Mouse (Mus musculus) heart, embryonic 16.5 days (tissue): ENCODE measurements around the gene Fabp6. TPM values are rescaled to one million over a fixed set of nuclear protein-coding genes. Genes with fewer than 3 reads are reported as not detected.

Source experiments
- ATAC-seq: fragments of 200-750 bp; cut with Nextera tagmentation; replicated peaks from 2 replicates; pipeline ENCODE4 v1.8.0; 2017; ENCODE audit warnings: moderate number of reproducible peaks; ENCODE audit not compliant: insufficient read depth, low FRiP score; ENCODE audit errors: extremely low read depth
- H3K27ac ChIP-seq: fragments of 300-500 bp; sonication (generic); 2 replicates; pipeline ENCODE4 v1.5.1; 2014; ENCODE audit warnings: mild to moderate bottlenecking, low read length, control low read depth, moderate library complexity
- H3K27me3 ChIP-seq: fragments of 300-500 bp; sonication (generic); 2 replicates; pipeline ENCODE4 v1.6.1; 2014; ENCODE audit warnings: low read length, mixed read lengths; ENCODE audit not compliant: control insufficient read depth, insufficient read depth
- H3K36me3 ChIP-seq: fragments of 300-500 bp; sonication (generic); 2 replicates; pipeline ENCODE4 v1.6.1; 2014; ENCODE audit not compliant: control insufficient read depth, insufficient read depth
- H3K4me1 ChIP-seq: fragments of 300-500 bp; sonication (generic); 2 replicates; pipeline ENCODE4 v1.6.1; 2014; ENCODE audit warnings: low read length, mixed read lengths; ENCODE audit not compliant: control insufficient read depth, insufficient read depth
- H3K4me2 ChIP-seq: fragments of 300-500 bp; sonication (generic); 2 replicates; pipeline ENCODE4 v1.6.1; 2014; ENCODE audit warnings: low read depth, mild to moderate bottlenecking, control low read depth, low read length
- H3K4me3 ChIP-seq: fragments of 300-500 bp; sonication (generic); 2 replicates; pipeline ENCODE4 v1.5.1; 2014; ENCODE audit warnings: mild to moderate bottlenecking, control low read depth, low read length
- H3K9ac ChIP-seq: fragments of 300-500 bp; sonication (generic); 2 replicates; pipeline ENCODE4 v1.6.1; 2014; ENCODE audit warnings: low read length, control low read depth
- H3K9me3 ChIP-seq: fragments of 300-500 bp; sonication (generic); replicated peaks from 2 replicates; pipeline ENCODE4 v1.6.1; 2016; ENCODE audit warnings: low read length; ENCODE audit not compliant: control insufficient read depth
- WGBS: fragments of 180-500 bp; shearing (Covaris S2); extraction: QIAGEN DNeasy Blood & Tissue Kit; methylation state at CpG from one replicate; pipeline ENCODE4 v1.1.7; 2014; 5-methylcytosine and 5-hydroxymethylcytosine counted together
- polyA plus RNA-seq: library from polyadenylated mRNA; unstranded; fragments of >200 nt; fragmentation: Nextera tagmentation; extraction: Ambion mirVana; gene quantifications from 2 replicates; pipeline ENCODE4 v1.2.1, GENCODE M21; 2015

Fabp6 gene
- polyA plus RNA-seq, 1 experiment from 2014 or later, result 18.3 TPM

- H3K27ac ChIP-seq, result no peak overlapping the region
Measured at GRCm38 (mm10) chr11:43610006-43610661, 8.8 kb upstream of the Fabp6 start.

GRCm38 (mm10) chr11:43608440-43608839 lies 7.1 kb upstream of the Fabp6 start:
- H3K9me3 ChIP-seq, result no peaks in the 10 kb centered on the region
- ATAC-seq, result no peak
- WGBS, result 79% methylated on average over 3 of the region's 3 CpGs
- H3K9ac ChIP-seq, result no peak overlapping the region
- H3K27ac ChIP-seq, result no peak overlapping the region
- H3K4me2 ChIP-seq, result no peak overlapping the region
- H3K36me3 ChIP-seq, result no peaks in the 10 kb centered on the region
- peaks cover 6% of the 10 kb centered on the region for H3K4me1 ChIP-seq
- no peak overlapping the region for H3K4me3 ChIP-seq
- no peaks in the 10 kb centered on the region for H3K27me3 ChIP-seq

More at GRCm38 (mm10) chr11:43610006-43610661, 8.8 kb upstream of the Fabp6 start:
- peaks cover 7% of the 10 kb centered on the region for H3K4me1 ChIP-seq
- H3K27me3 ChIP-seq, result no peaks in the 10 kb centered on the region
- no peak overlapping the region for H3K9ac ChIP-seq
- no peaks in the 10 kb centered on the region for H3K9me3 ChIP-seq
- no peak overlapping the region for H3K4me2 ChIP-seq
- H3K36me3 ChIP-seq, result no peaks in the 10 kb centered on the region
- H3K4me3 ChIP-seq, result no peak overlapping the region
- WGBS, result 63% methylated on average over 10 of the region's 10 CpGs
- no peak for ATAC-seq

GRCm38 (mm10) chr11:43605859-43606258 lies 4.5 kb upstream of the Fabp6 start:
- H3K36me3 ChIP-seq, result no peaks in the 10 kb centered on the region

GRCm38 (mm10) chr11:43604891-43605290 lies 3.6 kb upstream of the Fabp6 start:
- H3K9me3 ChIP-seq, result no peaks in the 10 kb centered on the region
- H3K27me3 ChIP-seq, result no peaks in the 10 kb centered on the region
- H3K4me3 ChIP-seq, result no peak overlapping the region
- H3K27ac ChIP-seq, result no peak overlapping the region
- ATAC-seq, result no peak
- H3K4me1 ChIP-seq, result no peaks in the 10 kb centered on the region
- H3K4me2 ChIP-seq, result no peak overlapping the region
- no peak overlapping the region for H3K9ac ChIP-seq
- H3K36me3 ChIP-seq, result no peaks in the 10 kb centered on the region
- 81% methylated on average over 6 of the region's 6 CpGs for WGBS

More at GRCm38 (mm10) chr11:43605859-43606258, 4.5 kb upstream of the Fabp6 start:
- ATAC-seq, result no peak
- Histone ChIP-seq H3K9me3 (no peaks in the 10 kb centered on the region), H3K27me3 (no peaks in the 10 kb centered on the region), H3K4me3 (no peak overlapping the region), H3K4me2 (no peak overlapping the region), H3K4me1 (no peaks in the 10 kb centered on the region), H3K27ac (no peak overlapping the region), H3K9ac (no peak overlapping the region)
- WGBS, result 78% methylated on average over 6 of the region's 6 CpGs

GRCm38 (mm10) chr11:43604207-43604606 lies 2.9 kb upstream of the Fabp6 start:
- WGBS, result 77% methylated on average over 2 of the region's 2 CpGs
- no peaks in the 10 kb centered on the region for H3K4me1 ChIP-seq

GRCm38 (mm10) chr11:43589530-43590072 lies 11.7 kb downstream of the Fabp6 start:
- Histone ChIP-seq H3K27me3 (no peaks in the 10 kb centered on the region), H3K4me3 (no peak overlapping the region), H3K9me3 (no peaks in the 10 kb centered on the region), H3K4me1 (no peaks in the 10 kb centered on the region), H3K9ac (no peak overlapping the region), H3K4me2 (no peak overlapping the region), H3K36me3 (peaks cover 12% of the 10 kb centered on the region), H3K27ac (no peak overlapping the region)
- no peak for ATAC-seq
- WGBS, result 80% methylated on average over 6 of the region's 6 CpGs

More at GRCm38 (mm10) chr11:43604207-43604606, 2.9 kb upstream of the Fabp6 start:
- no peak overlapping the region for H3K4me3 ChIP-seq
- H3K4me2 ChIP-seq, result no peak overlapping the region
- H3K9me3 ChIP-seq, result no peaks in the 10 kb centered on the region
- H3K36me3 ChIP-seq, result no peaks in the 10 kb centered on the region
- H3K9ac ChIP-seq, result no peak overlapping the region
- no peak overlapping the region for H3K27ac ChIP-seq
- no peak for ATAC-seq
- H3K27me3 ChIP-seq, result no peaks in the 10 kb centered on the region

- no peaks in the 10 kb centered on the region for H3K4me1 ChIP-seq
- H3K9ac ChIP-seq, result no peak within 1 kb of the TSS
- H3K36me3 ChIP-seq, result peaks cover 24% of the 10 kb centered on the region
- 64% methylated on average over 7 of the region's 7 CpGs for WGBS
- no peaks in the 10 kb centered on the region for H3K9me3 ChIP-seq
- ATAC-seq, result 0 out of 2 replicates have a peak, but pooled peaks have one; percentile 45
- H3K4me2 ChIP-seq, result no peak within 1 kb of the TSS
- H3K4me3 ChIP-seq, result no peak within 1 kb of the TSS
- H3K27me3 ChIP-seq, result no peaks in the 10 kb centered on the region
- no peak within 1 kb of the TSS for H3K27ac ChIP-seq
Measured at GRCm38 (mm10) chr11:43586324-43587090, 14.8 kb downstream of the Fabp6 start, which contains the start of gene 4933415A04Rik. TSS of gene 4933415A04Rik (plus strand) at chr11:43587040.

- Histone ChIP-seq H3K27ac (no peak overlapping the region), H3K27me3 (no peaks in the 10 kb centered on the region), H3K9me3 (no peaks in the 10 kb centered on the region), H3K9ac (no peak overlapping the region), H3K36me3 (peaks cover 29% of the 10 kb centered on the region), H3K4me3 (no peak overlapping the region), H3K4me2 (no peak overlapping the region), H3K4me1 (no peaks in the 10 kb centered on the region)
- WGBS, result 88% methylated on average over 22 of the region's 22 CpGs
- ATAC-seq, result no peak
Measured at GRCm38 (mm10) chr11:43585211-43586005, 15.9 kb downstream of the Fabp6 start.
